Mouse (Mus musculus): ENCODE measurements around the gene Amotl2.

DNA sequence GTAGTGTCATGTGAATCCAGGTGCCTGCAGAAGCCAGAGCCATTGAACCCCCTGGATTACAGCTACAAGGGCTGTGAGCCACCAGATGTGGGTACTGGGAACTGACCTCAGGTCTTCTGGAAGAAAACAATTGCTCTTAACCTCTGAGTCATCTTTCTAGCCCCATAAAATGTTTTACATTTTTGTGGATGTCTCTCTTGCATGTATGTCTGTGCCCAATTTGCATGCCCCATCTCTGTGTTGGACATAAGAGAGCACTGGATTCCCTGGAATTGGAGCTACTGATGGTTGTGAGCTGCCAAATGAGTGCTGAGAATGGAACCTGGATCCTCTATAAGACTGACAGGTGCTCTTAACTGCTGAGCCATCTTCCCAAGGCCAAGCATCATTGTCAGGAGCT is 36.8 kb downstream of the Amotl2 start:
- no peak for TF ChIP-seq TAL1 (IDR thresholded peaks at IDR 0.05; ENCODE audit: low read length)
- TF ChIP-seq GATA1 (IDR thresholded peaks at IDR 0.05; ENCODE audit: low read length): no peak
